Mouse (Mus musculus) megakaryocyte-erythroid progenitor cell, adult 5-6 weeks (primary cell): ENCODE data around the gene Ddb1. TPM values are rescaled to one million over a fixed set of nuclear protein-coding genes. Genes with fewer than 3 reads are reported as not detected.

Source experiments
- ATAC-seq: replicated peaks from 2 replicates; pipeline ENCODE4 v1.8.0; 2016; ENCODE audit warnings: mild to moderate bottlenecking, inconsistent platforms; ENCODE audit not compliant: severe bottlenecking, poor library complexity, low FRiP score, low TSS enrichment
- total RNA-seq, 2 experiments: library from RNA; stranded (forward) in 1 of 2; stranded (reverse) in 1 of 2; fragments of 200-1000, 215-1000 nt in 1 of 2; fragments of >200 nt in 1 of 2; fragmentation: Nextera tagmentation in 1 of 2; gene quantifications; 2 replicates each; pipeline ENCODE4 v1.2.3; 2014 to 2017

The Ddb1 gene
- total RNA-seq, 2 experiments from 2014 or later, result 229 to 656 TPM

DNA sequence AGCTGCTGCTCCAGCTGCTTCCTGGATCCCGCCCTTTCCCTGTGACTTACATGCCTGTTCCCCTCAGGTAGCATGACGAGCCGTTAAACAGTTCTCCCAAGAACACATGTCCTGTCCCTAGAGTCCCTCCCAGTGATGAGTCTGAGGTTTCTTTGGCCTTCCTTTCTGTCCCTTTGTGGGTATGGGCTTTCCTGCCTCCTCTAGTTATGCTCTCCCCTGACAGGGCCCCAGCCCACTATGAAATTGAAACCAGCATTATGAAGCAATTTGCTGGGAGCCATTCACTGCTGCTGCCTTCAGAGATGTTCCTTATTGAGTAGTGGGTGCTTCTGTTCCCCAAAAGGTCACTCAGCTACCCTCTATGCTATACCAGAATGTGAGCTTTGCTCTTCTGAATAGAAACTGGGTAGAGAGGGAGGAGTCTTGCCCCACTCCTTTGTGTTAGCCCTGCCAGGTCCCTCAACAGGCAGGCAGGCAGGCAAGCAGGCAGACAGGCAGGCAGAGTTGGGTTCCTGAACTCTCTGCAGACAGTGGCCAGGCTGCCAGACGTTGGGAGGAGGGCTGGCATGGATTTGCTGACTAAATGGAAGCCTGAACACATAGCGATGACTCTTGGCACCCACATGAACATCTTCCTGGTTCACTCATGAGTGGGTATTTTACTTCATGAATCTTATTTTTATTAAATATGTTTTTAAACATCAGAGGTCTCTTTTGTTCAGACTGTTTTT lies 15.8 kb upstream of the Ddb1 start:
- no peak for ATAC-seq

DNA sequence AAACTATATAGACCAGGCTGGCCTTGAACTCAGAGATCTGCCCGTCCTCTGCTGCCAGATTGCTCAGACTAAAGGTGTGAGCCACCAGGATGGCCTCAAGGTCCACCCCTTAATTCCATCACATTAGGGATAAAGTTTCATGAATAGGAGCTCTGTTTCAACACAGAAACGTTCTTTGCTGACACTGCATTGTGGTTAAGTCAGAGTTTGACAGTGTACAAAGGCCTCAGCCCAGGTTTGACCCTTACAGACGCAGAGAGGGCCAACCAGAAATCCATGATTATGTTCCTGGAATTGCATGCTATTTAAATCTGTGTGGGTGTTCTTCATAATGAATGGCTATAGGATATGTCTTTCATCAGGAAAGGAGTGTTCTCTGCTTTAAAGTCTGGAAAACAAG lies 14.8 kb upstream of the Ddb1 start:
- no peak for ATAC-seq

DNA sequence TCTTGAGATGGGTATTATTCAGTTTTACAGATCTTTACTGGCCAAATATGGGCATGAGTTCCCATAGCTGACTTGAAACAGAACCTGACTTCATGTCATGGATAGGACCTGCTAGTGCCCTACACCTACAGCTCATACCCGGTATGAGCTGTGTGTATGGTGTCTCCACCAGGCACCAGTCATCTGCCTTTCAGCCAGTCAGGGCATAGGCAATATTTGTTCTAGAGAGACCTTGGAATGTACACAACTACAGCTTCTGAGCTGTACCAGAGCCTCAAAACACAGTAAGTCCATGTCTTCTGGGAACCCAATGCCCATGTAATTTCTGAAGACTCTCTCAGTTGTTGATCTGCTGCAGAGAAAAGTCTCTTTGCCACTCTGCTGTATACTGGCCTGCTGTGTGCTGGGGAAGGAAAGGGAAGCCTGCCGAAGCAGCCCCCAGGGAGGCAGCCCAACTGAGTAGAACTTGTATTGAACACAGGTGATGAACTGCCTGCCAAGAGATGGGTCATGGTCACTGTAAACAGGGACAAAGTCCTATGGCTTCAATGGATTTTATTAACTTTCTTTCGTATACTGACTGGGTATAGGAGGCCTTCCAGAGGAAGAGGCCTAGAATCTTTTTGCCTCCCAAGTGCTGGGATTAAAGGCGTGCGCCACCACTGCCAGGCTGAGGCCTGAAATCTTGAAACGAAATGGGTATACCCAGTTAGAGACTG lies 13.3 kb upstream of the Ddb1 start:
- no peak for ATAC-seq

DNA sequence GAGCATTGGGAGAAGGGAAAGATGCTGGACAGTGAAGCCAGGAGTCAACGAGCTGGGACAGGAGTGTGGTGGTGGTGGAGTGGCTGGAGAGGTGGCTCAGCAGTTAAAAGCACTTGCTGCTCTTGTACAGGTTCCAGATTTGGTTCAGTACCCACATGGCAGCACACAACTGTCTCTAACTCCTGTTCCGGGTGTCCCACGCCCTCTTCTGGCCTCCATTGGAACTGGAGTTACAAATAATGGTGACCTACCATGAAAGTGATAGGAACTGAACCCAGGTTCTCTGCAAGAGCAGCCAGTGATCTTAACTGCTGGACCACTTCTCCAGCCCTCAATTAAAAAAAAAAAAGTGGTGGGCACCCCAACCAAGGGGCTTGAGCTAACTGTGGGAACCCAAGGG lies 6.9 kb upstream of the Ddb1 start:
- ATAC-seq, result no peak

DNA sequence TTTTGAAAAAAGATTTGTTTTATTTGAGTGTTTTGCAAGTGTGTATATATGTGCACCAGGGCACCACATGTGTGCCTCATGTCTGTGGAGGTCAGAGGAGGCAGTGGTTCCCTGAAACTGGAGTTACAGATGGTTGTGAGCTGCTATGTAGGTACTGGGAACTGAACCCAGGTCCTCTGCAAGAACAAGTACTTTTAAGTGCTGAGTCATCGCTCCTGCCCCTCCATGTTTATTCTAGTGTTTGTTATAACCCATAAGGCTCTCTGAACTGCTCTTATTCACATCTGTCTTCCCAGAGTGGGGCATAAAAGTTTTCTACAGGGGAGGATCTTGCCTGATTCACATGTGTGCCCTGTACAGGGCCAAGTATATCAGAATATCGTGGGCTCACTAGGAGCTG lies 5.5 kb upstream of the Ddb1 start:
- ATAC-seq, result no peak

DNA sequence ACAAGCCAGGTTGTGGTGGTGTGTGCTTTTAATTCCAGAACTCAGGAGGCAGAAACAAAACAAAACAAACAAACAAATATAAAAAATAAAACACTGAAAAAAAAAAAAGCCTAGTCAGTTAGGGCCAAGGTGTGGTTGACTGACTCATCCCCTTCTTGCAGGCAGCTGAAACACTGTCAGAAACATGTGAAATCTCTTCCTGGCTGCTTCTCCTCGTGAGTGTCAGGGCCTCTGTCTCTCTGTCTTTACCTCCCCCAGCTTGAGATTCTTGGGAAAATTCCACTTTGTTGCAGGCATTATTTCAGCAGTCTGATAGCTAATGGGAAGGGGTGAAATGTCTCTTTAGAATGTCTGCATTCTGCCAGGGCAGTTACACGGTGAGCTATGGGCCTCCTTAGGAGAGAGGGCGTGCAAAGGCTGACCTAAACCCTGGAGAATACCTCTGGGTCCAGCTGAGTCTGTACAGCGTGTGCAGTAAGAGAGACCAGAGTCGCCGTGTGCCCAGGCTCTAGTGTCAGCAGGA lies 2.8 kb upstream of the Ddb1 start:
- no peak for ATAC-seq

DNA sequence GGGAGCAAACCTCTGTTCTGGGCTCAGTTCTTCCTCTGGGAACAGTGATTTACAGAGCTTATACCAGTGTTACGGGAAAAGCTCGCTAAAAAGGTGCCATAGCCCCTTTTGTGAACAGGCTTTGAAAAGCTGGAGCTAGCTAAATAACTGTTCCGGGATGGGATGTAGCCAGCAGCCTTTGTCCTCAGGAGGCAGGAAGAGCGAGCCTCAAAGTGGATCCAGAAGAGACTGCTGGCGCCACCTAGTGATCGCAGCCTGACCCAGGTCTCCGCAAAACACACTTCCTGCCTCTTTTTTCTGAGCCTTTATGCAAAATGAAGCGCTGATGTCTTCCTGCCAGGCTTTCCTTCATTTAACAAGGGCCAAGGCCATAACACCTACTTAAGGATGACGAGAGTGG lies 2.3 kb upstream of the Ddb1 start:
- peak; percentile 54 for ATAC-seq

DNA sequence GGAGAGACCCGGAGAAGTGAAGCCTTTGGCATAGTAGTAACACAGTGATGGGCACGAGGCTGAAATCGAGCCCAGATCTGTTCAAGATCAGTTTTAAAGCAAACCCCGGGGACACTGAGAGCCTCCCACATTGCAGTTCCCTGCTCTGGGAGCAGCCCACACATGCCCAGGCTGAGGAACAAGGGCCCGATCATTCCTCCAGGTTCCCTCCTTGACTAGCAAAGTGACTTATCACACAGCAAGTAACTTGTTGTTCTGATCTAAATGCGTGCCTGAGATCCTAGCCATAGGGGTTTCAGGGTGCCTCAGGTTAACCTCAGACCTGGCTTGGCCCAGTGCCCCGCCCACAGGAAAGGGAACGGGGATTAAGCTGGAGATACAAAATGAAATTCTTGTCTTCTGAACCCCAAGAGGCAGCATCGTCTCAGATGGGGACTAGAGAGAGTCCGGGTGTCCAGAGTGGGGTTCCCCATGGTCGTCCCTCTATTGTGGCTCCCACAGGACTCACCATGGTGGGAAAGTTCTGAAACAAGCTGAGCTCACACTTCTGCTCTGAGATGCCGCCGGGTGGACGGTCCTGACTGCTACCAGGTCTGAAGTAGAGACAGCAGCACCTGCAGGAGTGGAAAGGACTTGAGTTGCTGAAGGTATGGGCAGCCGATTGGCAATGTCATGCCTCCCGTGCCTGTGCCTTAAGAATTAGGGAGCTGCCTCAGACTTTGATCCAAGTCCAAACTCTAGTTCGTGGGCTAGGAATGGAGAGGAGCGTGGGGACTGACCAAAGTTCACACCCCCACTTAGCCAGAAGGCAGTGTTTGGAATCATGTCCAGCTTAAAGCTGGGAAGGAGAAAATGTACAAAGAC lies 1.2 kb upstream of the Ddb1 start:
- ATAC-seq, result no peak

DNA sequence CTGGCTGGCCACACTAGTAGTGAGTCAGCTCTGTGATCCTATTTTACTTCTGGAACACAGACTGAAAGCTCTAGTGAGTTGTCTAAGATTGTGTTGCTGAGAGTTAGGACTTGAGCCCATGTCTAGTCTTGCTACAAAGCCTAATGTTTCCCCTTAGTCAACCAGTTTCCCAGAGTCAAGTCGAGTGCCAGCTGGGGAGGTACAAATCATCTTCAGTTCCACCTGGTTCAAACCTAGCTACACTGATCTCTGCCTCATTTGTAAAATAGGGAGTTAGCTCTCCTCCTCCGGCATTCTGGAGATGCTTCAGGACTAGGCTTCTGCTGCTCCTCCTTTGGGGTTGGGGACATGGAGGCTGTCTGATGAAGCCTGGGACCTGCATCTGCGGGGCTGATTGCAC lies 593 bp upstream of the Ddb1 start:
- ATAC-seq, result no peak

DNA sequence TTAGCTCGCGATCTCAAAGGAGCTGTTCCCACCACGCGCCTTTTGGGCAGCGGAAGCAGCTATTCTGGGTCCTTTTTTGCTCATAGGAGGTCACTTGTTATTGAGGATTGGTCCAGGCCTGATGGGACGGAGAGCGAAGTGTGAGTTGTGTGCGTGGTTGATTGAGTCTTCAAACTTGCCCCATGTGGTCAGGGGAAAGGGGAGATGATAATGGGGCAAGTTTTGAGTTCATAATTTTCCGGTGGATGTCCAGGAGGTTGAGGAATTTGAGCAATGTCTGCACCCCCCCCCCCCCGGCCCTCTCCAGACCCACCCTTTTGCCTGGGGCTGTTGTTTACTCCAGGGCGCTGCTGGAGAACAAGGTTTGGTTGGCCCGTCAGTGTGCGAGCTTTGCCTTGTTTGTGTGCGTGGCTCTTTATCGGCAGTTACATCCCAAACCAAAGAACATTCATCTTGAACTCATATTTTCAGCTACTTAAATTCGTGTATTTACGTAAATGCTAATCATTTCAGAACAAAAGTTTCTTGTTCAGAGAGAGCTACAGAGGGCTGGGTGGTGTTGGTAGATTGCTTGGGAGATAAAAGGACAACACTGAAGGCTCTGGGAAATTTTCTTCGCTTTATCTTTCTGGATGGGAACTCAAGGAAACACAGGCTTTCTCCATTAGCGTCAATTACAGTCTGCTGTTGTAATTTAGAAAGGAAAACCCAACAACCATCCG lies 935 bp downstream of the Ddb1 start:
- no peak; the same call in 1 of the 2 replicates for ATAC-seq

DNA sequence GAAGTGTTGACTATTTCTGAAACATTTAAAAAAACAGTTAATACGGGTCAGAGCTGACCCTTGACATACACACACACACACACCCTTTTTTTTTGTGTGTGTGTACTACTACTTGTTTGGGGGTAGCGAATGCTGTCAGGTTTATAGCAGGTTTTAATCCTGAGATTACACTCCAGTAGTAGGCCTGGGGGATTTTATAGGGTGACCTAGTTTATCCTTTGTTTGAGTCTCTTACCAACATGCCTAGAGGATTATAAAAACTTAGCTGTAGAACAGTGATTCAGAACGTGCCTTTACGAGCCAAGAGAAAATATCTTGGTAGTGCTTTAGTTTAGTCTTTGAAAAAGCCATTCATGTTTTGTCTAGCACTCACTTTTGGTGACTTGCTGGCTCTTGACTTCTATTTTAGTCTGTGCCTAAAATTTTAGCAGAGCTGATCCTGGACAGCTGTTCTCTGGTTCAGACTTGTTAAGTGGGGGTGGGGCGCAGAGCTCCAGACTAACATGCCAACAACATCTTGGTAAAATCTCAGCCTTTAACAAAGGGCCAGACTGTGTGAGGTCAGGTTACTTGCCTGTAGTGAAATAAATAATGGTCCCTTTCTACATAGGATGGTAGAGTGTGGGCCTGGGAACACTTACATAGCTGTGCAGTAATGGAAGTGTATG lies 3.6 kb downstream of the Ddb1 start:
- ATAC-seq, result no peak

DNA sequence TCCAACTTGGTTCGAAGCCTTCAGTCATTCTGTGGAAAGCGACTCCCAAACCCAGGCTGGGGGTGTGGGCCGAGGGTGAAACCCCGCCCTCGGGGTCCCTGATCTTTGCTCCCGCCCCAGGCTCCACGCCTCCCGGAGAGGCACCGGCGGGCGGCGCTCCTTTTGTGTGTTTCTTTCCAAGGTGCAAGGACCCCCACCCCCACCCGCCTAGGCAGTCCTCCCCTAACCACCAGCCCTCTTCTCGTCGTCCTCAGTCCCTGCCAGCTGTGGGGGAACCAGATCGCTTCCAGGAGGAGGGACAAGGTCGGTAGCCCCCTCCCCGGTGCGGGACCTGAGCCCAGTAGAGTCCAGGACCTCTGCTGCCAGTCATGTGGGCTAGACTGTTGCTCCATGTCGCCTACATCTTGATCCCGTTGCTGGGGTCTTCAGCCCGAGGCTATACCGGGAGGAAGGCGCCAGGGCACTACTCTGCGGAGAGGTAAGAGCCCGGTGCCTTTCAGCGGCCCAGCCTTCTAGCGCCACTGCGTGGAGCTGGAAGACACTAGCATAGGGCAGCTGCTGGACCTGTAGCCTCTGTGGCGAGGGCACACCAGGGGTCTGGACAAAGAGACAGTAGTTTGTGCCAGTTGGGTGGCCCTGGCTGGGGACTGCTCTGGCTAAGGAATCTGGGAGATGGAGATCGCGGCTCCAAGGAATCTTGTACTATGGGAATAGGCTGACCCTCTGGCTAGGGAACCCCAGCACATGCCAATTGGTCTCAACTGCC lies 29.2 kb downstream of the Ddb1 start, which contains the start of gene Vwce:
Vwce (plus strand) TSS at position 108 of the 766 bp plus-strand sequence.
- ATAC-seq, result peak; percentile 84

DNA sequence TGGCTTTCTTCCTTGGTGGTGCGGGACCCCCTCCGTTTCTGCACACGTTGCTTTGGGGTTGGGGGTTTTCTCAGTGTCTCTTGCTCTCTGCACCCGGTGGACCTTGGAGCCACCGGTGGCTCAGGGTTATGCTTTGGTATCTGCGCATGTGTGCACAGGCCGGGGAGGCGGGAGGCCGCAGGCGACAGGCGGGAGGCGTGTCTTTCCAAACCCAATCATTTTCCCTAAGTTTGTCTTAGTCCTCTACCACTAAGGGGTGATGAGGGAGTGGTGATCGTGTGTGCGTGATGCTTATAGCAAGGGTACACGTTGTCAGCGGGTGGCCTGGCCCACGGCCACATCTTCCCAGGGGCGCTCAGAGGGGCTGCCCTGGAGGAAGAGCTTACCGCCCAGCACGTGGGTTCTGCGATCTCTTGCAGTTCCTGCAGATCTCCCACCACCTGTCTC lies 29.8 kb downstream of the Ddb1 start:
- ATAC-seq, result peak; percentile 80

DNA sequence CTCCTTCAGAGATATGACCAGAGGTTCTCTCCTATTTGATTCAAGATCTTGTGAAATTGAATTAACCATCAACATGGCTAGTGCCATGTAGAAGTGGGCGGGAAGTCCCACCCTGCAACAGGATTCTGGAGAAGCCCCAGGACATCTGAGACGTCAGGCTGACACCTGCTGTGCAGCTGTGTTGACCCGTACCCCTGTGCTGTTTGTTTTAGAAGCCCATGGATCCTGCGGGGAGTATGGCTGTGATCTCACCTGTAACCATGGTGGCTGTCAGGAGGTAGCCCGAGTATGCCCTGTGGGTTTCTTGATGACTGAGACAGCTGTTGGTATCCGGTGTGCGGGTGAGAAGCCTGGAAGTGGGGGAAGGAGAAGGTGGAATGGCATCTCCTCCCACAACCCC lies 32.7 kb downstream of the Ddb1 start:
- ATAC-seq, result no peak

DNA sequence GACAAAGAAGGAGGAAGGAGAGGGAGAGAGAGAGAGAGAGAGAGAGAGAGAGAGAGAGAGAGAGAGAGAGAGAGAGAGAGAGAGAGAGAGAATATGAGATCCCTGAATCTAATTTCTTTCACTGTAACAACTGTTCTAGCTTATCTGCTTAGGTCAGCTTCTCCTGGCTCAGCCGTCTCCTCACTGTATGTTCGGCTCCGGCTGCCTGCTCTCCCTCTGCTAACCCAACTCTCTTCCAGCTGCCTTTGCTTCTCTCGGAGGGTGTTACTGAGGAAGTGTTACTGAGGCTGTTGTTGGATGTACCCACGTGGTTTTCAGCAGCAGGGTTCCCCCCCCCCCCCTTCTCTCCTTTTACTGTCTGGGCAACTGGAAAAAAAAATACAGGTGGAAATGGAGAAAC lies 35.0 kb downstream of the Ddb1 start:
- peak; percentile 73 for ATAC-seq

DNA sequence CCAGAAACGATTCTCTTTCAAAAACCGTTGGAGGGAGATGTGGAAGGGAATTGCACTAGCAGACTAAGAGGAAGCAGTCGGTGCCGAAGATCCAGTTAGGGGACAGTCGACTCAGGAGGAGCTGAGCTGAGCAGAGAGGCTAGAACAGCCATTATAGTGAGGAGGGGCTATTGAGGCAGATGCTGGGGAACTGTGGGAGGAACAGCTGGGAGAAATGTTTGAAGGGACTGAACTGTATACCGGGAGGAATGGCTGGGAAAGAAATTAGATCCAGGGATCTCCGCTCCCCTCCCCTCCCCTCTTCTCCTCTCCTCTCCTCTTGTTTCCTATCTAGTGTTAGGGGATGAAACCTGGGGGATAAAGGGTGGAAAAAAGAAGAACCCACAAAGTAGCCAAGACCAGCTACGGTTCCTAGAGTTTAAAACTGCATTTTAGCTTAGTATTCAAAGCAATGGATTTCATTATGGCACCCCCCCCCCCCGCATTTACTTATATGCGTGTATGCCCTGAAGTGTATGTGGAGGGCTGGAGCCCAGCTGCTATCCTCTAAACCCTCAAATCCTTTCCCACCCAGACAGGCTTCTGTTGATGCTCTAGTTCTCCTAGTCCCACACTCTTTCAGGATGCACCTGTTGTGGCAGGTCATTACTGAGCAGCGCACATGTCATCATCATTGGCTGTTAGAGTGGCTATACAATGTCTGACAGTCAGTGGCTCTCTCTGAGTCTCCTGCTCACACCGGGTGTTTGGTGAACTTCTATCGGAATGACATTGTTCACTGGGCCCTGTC lies 35.7 kb downstream of the Ddb1 start:
- ATAC-seq, result no peak

DNA sequence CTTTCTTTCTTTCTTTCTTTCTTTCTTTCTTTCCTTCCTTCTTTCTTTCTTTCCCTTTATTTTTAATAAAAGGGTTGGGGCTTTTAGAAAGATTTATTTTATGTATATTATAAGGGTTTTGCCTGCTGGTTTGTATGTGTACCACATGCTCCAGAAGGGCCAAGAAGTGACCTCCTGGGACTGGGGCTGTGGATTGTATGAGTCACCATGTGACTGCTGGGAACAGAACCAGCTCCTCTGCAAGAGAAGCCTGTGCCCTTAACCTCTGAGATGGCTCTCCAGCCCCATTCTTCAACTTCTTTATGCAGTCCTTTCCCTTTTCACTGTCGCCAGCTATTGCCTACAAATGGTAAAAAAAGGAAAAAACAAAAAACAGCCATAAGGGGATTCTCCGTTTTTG lies 40.5 kb downstream of the Ddb1 start:
- no peak for ATAC-seq
